In genomic region chr16:4604293-4604837, GRCm38 (mm10) we compare ENCODE assay signal across 10 mouse cellular contexts. TPM values are rescaled to one million over a fixed set of nuclear protein-coding genes. Genes with fewer than 3 reads are reported as not detected.
DNase-seq lines count a peak whose midpoint lies in the region; ATAC-seq and TF ChIP-seq lines count a peak whose summit lies in the region.
"Had no signal": no experiment of that assay in that cellular context is flagged by ENCODE, and none has a peak within 500 bp of the region (broad histone marks: within the 10 kb centered on the region; RNA-seq: fewer than 3 reads in every experiment).

No protein-coding gene starts in this region.

- H3K4me1 ChIP-seq in heart, embryonic 13.5 days, result peaks cover 92% of the 10 kb centered on the region
- peaks cover 100% of the 10 kb centered on the region for H3K4me1 ChIP-seq in E14TG2a.4 (replicated peaks; ENCODE audit: low read depth, low read length)
- peaks cover 92% of the 10 kb centered on the region for H3K4me1 ChIP-seq in intestine, embryonic 16.5 days (ENCODE audit: control insufficient read depth, insufficient read depth, low read length)
- H3K4me1 ChIP-seq in limb, embryonic 13.5 days, result peaks cover 94% of the 10 kb centered on the region
- peaks cover 34% of the 10 kb centered on the region for H3K4me1 ChIP-seq in forebrain, embryonic 11.5 days (replicated peaks; ENCODE audit: control insufficient read depth, insufficient read depth, low read length)

- H3K9me3 ChIP-seq in heart, embryonic 13.5 days, result no peaks in the 10 kb centered on the region
- H3K9me3 ChIP-seq in E14TG2a.4 (ENCODE audit: low read length), result no peaks in the 10 kb centered on the region
- H3K9me3 ChIP-seq in intestine, embryonic 16.5 days (ENCODE audit: control insufficient read depth, low read length), result no peaks in the 10 kb centered on the region
- no peaks in the 10 kb centered on the region for H3K9me3 ChIP-seq in limb, embryonic 13.5 days
- H3K9me3 ChIP-seq in forebrain, embryonic 11.5 days (ENCODE audit: control insufficient read depth, low read length), result no peaks in the 10 kb centered on the region

- no peak for TF ChIP-seq CTCF in E14TG2a.4 (conservative IDR thresholded peaks at IDR 0.05; ENCODE audit: low read length)

- no peak for ATAC-seq in heart, embryonic 13.5 days (ENCODE audit: extremely low read depth, insufficient number of reproducible peaks, low FRiP score, low TSS enrichment)
- ATAC-seq in intestine, embryonic 16.5 days, result no peak
- no peak for ATAC-seq in limb, embryonic 13.5 days (ENCODE audit: low FRiP score, low read depth)
- ATAC-seq in forebrain, embryonic 11.5 days (replicated peaks; ENCODE audit: low FRiP score), result no peak
- ATAC-seq: CD4-positive, CD25-positive, alpha-beta regulatory T cell, adult 4 months had no signal

- WGBS in heart, embryonic 13.5 days, result 57% methylated on average over 11 of the region's 11 CpGs
- 48% methylated on average over 11 of the region's 11 CpGs for WGBS in intestine, embryonic 16.5 days
- WGBS in limb, embryonic 13.5 days, result 59% methylated on average over 11 of the region's 11 CpGs
- 72% methylated on average over 11 of the region's 11 CpGs for WGBS in forebrain, embryonic 11.5 days

- H3K4me3 ChIP-seq in heart, embryonic 13.5 days, result no peak overlapping the region
- peak overlapping the region; percentile 53 for H3K4me3 ChIP-seq in E14TG2a.4 (replicated peaks; ENCODE audit: low read length)
- H3K4me3 ChIP-seq in intestine, embryonic 16.5 days (ENCODE audit: low read length), result no peak overlapping the region
- 0 out of 2 replicates have a peak overlapping the region, but pooled peaks have one; percentile 3 for H3K4me3 ChIP-seq in limb, embryonic 13.5 days
- no peak overlapping the region for H3K4me3 ChIP-seq in forebrain, embryonic 11.5 days (ENCODE audit: low read depth, low read length)

- H3K27me3 ChIP-seq in heart, embryonic 13.5 days (replicated peaks), result no peaks in the 10 kb centered on the region
- no peaks in the 10 kb centered on the region for H3K27me3 ChIP-seq in E14TG2a.4 (ENCODE audit: insufficient read depth, low read length)
- no peaks in the 10 kb centered on the region for H3K27me3 ChIP-seq in intestine, embryonic 16.5 days (replicated peaks; ENCODE audit: control insufficient read depth, insufficient read depth, low read length)
- no peaks in the 10 kb centered on the region for H3K27me3 ChIP-seq in limb, embryonic 13.5 days
- H3K27me3 ChIP-seq in forebrain, embryonic 11.5 days (ENCODE audit: control insufficient read depth, insufficient read depth, low read length), result no peaks in the 10 kb centered on the region

- H3K4me2 ChIP-seq in heart, embryonic 13.5 days, result no peak overlapping the region
- no peak overlapping the region for H3K4me2 ChIP-seq in intestine, embryonic 16.5 days (ENCODE audit: low read depth, low read length)
- H3K4me2 ChIP-seq in limb, embryonic 13.5 days (replicated peaks), result peak overlapping the region; percentile 57
- no peak overlapping the region for H3K4me2 ChIP-seq in forebrain, embryonic 11.5 days (ENCODE audit: low read depth, low read length, severe bottlenecking)

- H3K27ac ChIP-seq in heart, embryonic 13.5 days (replicated peaks), result peak overlapping the region; percentile 89
- H3K27ac ChIP-seq in intestine, embryonic 16.5 days (ENCODE audit: low read length), result peak overlapping the region; percentile 84; the same call in 1 of the 2 replicates
- peak overlapping the region; percentile 92; the same call in 1 of the 2 replicates for H3K27ac ChIP-seq in limb, embryonic 13.5 days
- no peak overlapping the region for H3K27ac ChIP-seq in forebrain, embryonic 11.5 days (ENCODE audit: low read depth, low read length)
- H3K27ac ChIP-seq: liver, embryonic 14.5 days had no signal

- intact Hi-C loops in heart, postnatal 10 days (cut with DNase I), result loop anchor here (5.0 kb wide), 1 partner anchor 297 kb away; no protein-coding TSS in a partner anchor

- no peak for DNase-seq in heart, postnatal 10 days
- DNase-seq in urinary bladder, postnatal 25 days (ENCODE audit: low spot score), result no peak
- no peak for DNase-seq in forebrain, embryonic 11.5 days (ENCODE audit: low spot score)
- no peak for DNase-seq in yolk sac, embryonic 10.5 days (ENCODE audit: low spot score)

- peaks cover 10% of the 10 kb centered on the region for H3K36me3 ChIP-seq in heart, embryonic 13.5 days
- peaks cover 29% of the 10 kb centered on the region for H3K36me3 ChIP-seq in E14TG2a.4 (ENCODE audit: insufficient read depth, low read length)
- H3K36me3 ChIP-seq in intestine, embryonic 16.5 days (ENCODE audit: control insufficient read depth, insufficient read depth, low read length), result no peaks in the 10 kb centered on the region; the same call in 1 of the 2 replicates
- peaks cover 10% of the 10 kb centered on the region for H3K36me3 ChIP-seq in limb, embryonic 13.5 days
- H3K36me3 ChIP-seq in forebrain, embryonic 11.5 days (ENCODE audit: control insufficient read depth, insufficient read depth, low read length), result no peaks in the 10 kb centered on the region

- peak overlapping the region; percentile 68 for H3K9ac ChIP-seq in heart, embryonic 13.5 days
- H3K9ac ChIP-seq in intestine, embryonic 16.5 days (ENCODE audit: low read depth, low read length), result peak overlapping the region; percentile 64; the same call in 1 of the 2 replicates
- H3K9ac ChIP-seq in limb, embryonic 13.5 days, result peak overlapping the region; percentile 31; the same call in 1 of the 2 replicates
- no peak overlapping the region for H3K9ac ChIP-seq in forebrain, embryonic 11.5 days (ENCODE audit: low read length)
- H3K9ac ChIP-seq: liver, embryonic 14.5 days had no signal

RNA-seq across cellular contexts. Expression of gene Glis2, which starts 9.9 kb away (rescaled TPM):
- polyA plus RNA-seq in heart, embryonic 13.5 days (2015; fragmentation: Nextera tagmentation; extraction: Ambion mirVana), result 19.9 and 23.5 TPM in 2 replicates
- total RNA-seq in heart, postnatal 10 days (2021), result 10 to 100 TPM; 27.6 to 34.5 TPM
- 14.5 and 18.1 TPM in 2 replicates for polyA plus RNA-seq in intestine, embryonic 16.5 days (2015; fragmentation: Nextera tagmentation; extraction: Ambion mirVana)
- 32.0 and 39.4 TPM in 2 replicates for polyA plus RNA-seq in limb, embryonic 13.5 days (2015; fragmentation: Nextera tagmentation; extraction: Ambion mirVana)
- polyA plus RNA-seq in forebrain, embryonic 11.5 days (2014; fragmentation: Nextera tagmentation; extraction: Ambion mirVana), result 31.3 and 34.5 TPM in 2 replicates

RNA-seq across cellular contexts. Expression of gene Pam16, which starts 20.4 kb away (rescaled TPM):
- polyA plus RNA-seq in heart, embryonic 13.5 days (2015; fragmentation: Nextera tagmentation; extraction: Ambion mirVana), result 136 and 139 TPM in 2 replicates
- total RNA-seq in heart, postnatal 10 days (2021), result 100 to 1,000 TPM in 1 of 2 experiments, 10 to 100 TPM in 1; 96.6 to 125 TPM
- polyA plus RNA-seq in intestine, embryonic 16.5 days (2015; fragmentation: Nextera tagmentation; extraction: Ambion mirVana), result 79.4 and 86.8 TPM in 2 replicates
- 105 and 106 TPM in 2 replicates for polyA plus RNA-seq in limb, embryonic 13.5 days (2015; fragmentation: Nextera tagmentation; extraction: Ambion mirVana)
- polyA plus RNA-seq in forebrain, embryonic 11.5 days (2014; fragmentation: Nextera tagmentation; extraction: Ambion mirVana), result 87.4 and 91.4 TPM in 2 replicates

RNA-seq across cellular contexts. Expression of gene Vasn, which starts 35.4 kb away (rescaled TPM):
- polyA plus RNA-seq in heart, embryonic 13.5 days (2015; fragmentation: Nextera tagmentation; extraction: Ambion mirVana), result 15.2 and 15.8 TPM in 2 replicates
- 10 to 100 TPM; 13.6 to 18.0 TPM for total RNA-seq in heart, postnatal 10 days (2021)
- polyA plus RNA-seq in intestine, embryonic 16.5 days (2015; fragmentation: Nextera tagmentation; extraction: Ambion mirVana), result 13.5 and 13.6 TPM in 2 replicates
- 35.6 and 35.9 TPM in 2 replicates for polyA plus RNA-seq in limb, embryonic 13.5 days (2015; fragmentation: Nextera tagmentation; extraction: Ambion mirVana)
- 7.6 and 7.7 TPM in 2 replicates for polyA plus RNA-seq in forebrain, embryonic 11.5 days (2014; fragmentation: Nextera tagmentation; extraction: Ambion mirVana)

RNA-seq across cellular contexts. Expression of gene Dnaja3, which starts 35.4 kb away (rescaled TPM):
- polyA plus RNA-seq in heart, embryonic 13.5 days (2015; fragmentation: Nextera tagmentation; extraction: Ambion mirVana), result 65.6 and 72.5 TPM in 2 replicates
- total RNA-seq in heart, postnatal 10 days (2021), result 100 to 1,000 TPM; 106 to 107 TPM
- polyA plus RNA-seq in intestine, embryonic 16.5 days (2015; fragmentation: Nextera tagmentation; extraction: Ambion mirVana), result 90.5 and 92.5 TPM in 2 replicates
- polyA plus RNA-seq in limb, embryonic 13.5 days (2015; fragmentation: Nextera tagmentation; extraction: Ambion mirVana), result 56.6 and 60.0 TPM in 2 replicates
- 57.7 and 60.7 TPM in 2 replicates for polyA plus RNA-seq in forebrain, embryonic 11.5 days (2014; fragmentation: Nextera tagmentation; extraction: Ambion mirVana)

RNA-seq across cellular contexts. Expression of gene Tfap4, which starts 44.7 kb away (rescaled TPM):
- 6.3 and 7.7 TPM in 2 replicates for polyA plus RNA-seq in heart, embryonic 13.5 days (2015; fragmentation: Nextera tagmentation; extraction: Ambion mirVana)
- 1 to 10 TPM; 4.1 to 4.3 TPM for total RNA-seq in heart, postnatal 10 days (2021)
- 23.0 and 26.5 TPM in 2 replicates for polyA plus RNA-seq in intestine, embryonic 16.5 days (2015; fragmentation: Nextera tagmentation; extraction: Ambion mirVana)
- polyA plus RNA-seq in limb, embryonic 13.5 days (2015; fragmentation: Nextera tagmentation; extraction: Ambion mirVana), result 24.9 and 26.3 TPM in 2 replicates
- 27.7 and 28.6 TPM in 2 replicates for polyA plus RNA-seq in forebrain, embryonic 11.5 days (2014; fragmentation: Nextera tagmentation; extraction: Ambion mirVana)

Comparison
In these comparisons a context has a peak if more than half of its experiments do, and no peak if none do; other contexts are left out.
1. H3K4me3 ChIP-seq: peak in E14TG2a.4 (single experiment) and limb, embryonic 13.5 days (single experiment); none in heart, embryonic 13.5 days (single experiment), intestine, embryonic 16.5 days (single experiment) and forebrain, embryonic 11.5 days (single experiment).